ENCODE assay signal across 9 mouse cellular contexts in genomic region chr4:41756440-41756839, GRCm38 (mm10). TPM values are rescaled to one million over a fixed set of nuclear protein-coding genes. Genes with fewer than 3 reads are reported as not detected.
DNase-seq lines count a peak whose midpoint lies in the region; ATAC-seq and TF ChIP-seq lines count a peak whose summit lies in the region.
"Had no signal": no experiment of that assay in that cellular context is flagged by ENCODE, and none has a peak within 500 bp of the region (broad histone marks: within the 10 kb centered on the region; RNA-seq: fewer than 3 reads in every experiment).

No protein-coding gene starts in this region.

- no peaks in the 10 kb centered on the region for H3K9me3 ChIP-seq in limb, embryonic 14.5 days (ENCODE audit: control insufficient read depth, low read length)
- no peaks in the 10 kb centered on the region for H3K9me3 ChIP-seq in stomach, embryonic 16.5 days (replicated peaks; ENCODE audit: control insufficient read depth, low read length)

- peak overlapping the region; percentile 79 for H3K9ac ChIP-seq in limb, embryonic 14.5 days (ENCODE audit: low read depth, low read length, severe bottlenecking)
- H3K9ac ChIP-seq in stomach, embryonic 16.5 days (ENCODE audit: low read length): peak overlapping the region; percentile 64

- no peak overlapping the region for H3K27ac ChIP-seq in spleen, adult 2 months (ENCODE audit: insufficient read depth, low read length)
- H3K27ac ChIP-seq in limb, embryonic 14.5 days (replicated peaks; ENCODE audit: low read depth, low read length): peak overlapping the region; percentile 76; the same call in 1 of the 2 replicates
- no peak overlapping the region for H3K27ac ChIP-seq in stomach, embryonic 16.5 days (ENCODE audit: low read length)

- peaks cover 7% of the 10 kb centered on the region; the same call in 1 of the 2 replicates for H3K36me3 ChIP-seq in spleen, adult 2 months (ENCODE audit: control insufficient read depth, insufficient read depth, low read length)
- peaks cover 16% of the 10 kb centered on the region; the same call in 1 of the 2 replicates for H3K36me3 ChIP-seq in limb, embryonic 14.5 days (ENCODE audit: control insufficient read depth, insufficient read depth, low read length)
- no peaks in the 10 kb centered on the region for H3K36me3 ChIP-seq in stomach, embryonic 16.5 days (ENCODE audit: control insufficient read depth, insufficient read depth, low read length)

- no peak for TF ChIP-seq POLR2A in spleen, adult 2 months (IDR thresholded peaks at IDR 0.05; ENCODE audit: low read depth, low read length)
- no peak for TF ChIP-seq POLR2A in limb, embryonic 14.5 days (IDR thresholded peaks at IDR 0.05; ENCODE audit: borderline replicate concordance, extremely low read depth, insufficient read depth, insufficient read length)

- peak overlapping the region; percentile 81 for H3K4me2 ChIP-seq in limb, embryonic 14.5 days (replicated peaks; ENCODE audit: low read depth, low read length, severe bottlenecking)
- H3K4me2 ChIP-seq in stomach, embryonic 16.5 days (ENCODE audit: low read depth, low read length): peak overlapping the region; percentile 77

- H3K4me1 ChIP-seq in spleen, adult 2 months (ENCODE audit: control insufficient read depth, insufficient read depth, insufficient read length): no peaks in the 10 kb centered on the region; the same call in 1 of the 2 replicates
- peaks cover 23% of the 10 kb centered on the region for H3K4me1 ChIP-seq in limb, embryonic 14.5 days (ENCODE audit: control insufficient read depth, insufficient read depth, low read length)
- H3K4me1 ChIP-seq in stomach, embryonic 16.5 days (ENCODE audit: control insufficient read depth, insufficient read depth, low read length): peaks cover 25% of the 10 kb centered on the region

- peak overlapping the region; percentile 81; the same call in 1 of the 2 replicates for H3K4me3 ChIP-seq in spleen, adult 2 months (ENCODE audit: extremely low read depth, insufficient read depth, insufficient read length)
- H3K4me3 ChIP-seq in limb, embryonic 14.5 days (replicated peaks; ENCODE audit: low read length): peak overlapping the region; percentile 72
- H3K4me3 ChIP-seq in stomach, embryonic 16.5 days (replicated peaks; ENCODE audit: low read length): peak overlapping the region; percentile 74

- no peak for ATAC-seq in limb, embryonic 14.5 days (ENCODE audit: low FRiP score, low read depth)
- ATAC-seq in stomach, embryonic 16.5 days (ENCODE audit: insufficient read depth, low FRiP score): no peak

- TF ChIP-seq CTCF in spleen, adult 2 months (IDR thresholded peaks at IDR 0.05; ENCODE audit: extremely low read depth, insufficient read depth, insufficient read length, insufficient replicate concordance): no peak

- H3K27me3 ChIP-seq in spleen, adult 2 months (ENCODE audit: control insufficient read depth, insufficient read depth, low read length): no peaks in the 10 kb centered on the region
- no peaks in the 10 kb centered on the region for H3K27me3 ChIP-seq in limb, embryonic 14.5 days (ENCODE audit: control insufficient read depth, insufficient read depth, low read length)
- H3K27me3 ChIP-seq in stomach, embryonic 16.5 days (ENCODE audit: control insufficient read depth, insufficient read depth, low read length): no peaks in the 10 kb centered on the region

- DNase-seq in cerebellum, adult 9-11 months: peak; percentile 63
- no peak for DNase-seq in cerebellum, adult 11 months
- DNase-seq in spleen, adult 2 months (ENCODE audit: low read depth in 1 of 2, low spot score in 2 of 2): no peak
- no peak for DNase-seq in spleen, adult 12 weeks (ENCODE audit: low spot score)
- no peak for DNase-seq in limb, embryonic 14.5 days (ENCODE audit: low spot score)
- DNase-seq in layer of hippocampus, postnatal 10 days (ENCODE audit: low spot score in 2 of 2): no peak
- DNase-seq in urinary bladder, adult 2 months (ENCODE audit: low spot score): no peak

- WGBS in spleen, adult 2 months: 72% methylated on average over 8 of the region's 8 CpGs
- WGBS in limb, embryonic 14.5 days: 79% methylated on average over 8 of the region's 8 CpGs
- WGBS in stomach, embryonic 16.5 days: 75% methylated on average over 8 of the region's 8 CpGs

RNA-seq across cellular contexts. Expression of gene Sigmar1, which starts 0.5 kb away (rescaled TPM):
- polyA plus RNA-seq in spleen, adult 2 months (2012; rRNA removed): 48.3 and 51.1 TPM in 2 replicates
- polyA plus RNA-seq in limb, embryonic 14.5 days (2012; rRNA removed): 79.2 and 91.4 TPM in 2 replicates
- polyA plus RNA-seq in limb, embryonic 14.5 days (2014; fragmentation: Nextera tagmentation; extraction: Ambion mirVana): 85.3 and 88.9 TPM in 2 replicates
- polyA plus RNA-seq in stomach, embryonic 16.5 days (2015; fragmentation: Nextera tagmentation; extraction: Ambion mirVana): 76.9 and 88.4 TPM in 2 replicates
- 10 to 100 TPM; 41.0 to 49.1 TPM for total RNA-seq in layer of hippocampus, postnatal 10 days (2021)
- polyA plus RNA-seq in urinary bladder, adult 2 months (2012; rRNA removed): 79.7 and 81.4 TPM in 2 replicates

RNA-seq across cellular contexts. Expression of gene Galt, which starts 1.4 kb away (rescaled TPM):
- 67.1 and 91.0 TPM in 2 replicates for polyA plus RNA-seq in spleen, adult 2 months (2012; rRNA removed)
- 83.3 and 119 TPM in 2 replicates for polyA plus RNA-seq in limb, embryonic 14.5 days (2012; rRNA removed)
- 39.5 and 43.6 TPM in 2 replicates for polyA plus RNA-seq in limb, embryonic 14.5 days (2014; fragmentation: Nextera tagmentation; extraction: Ambion mirVana)
- polyA plus RNA-seq in stomach, embryonic 16.5 days (2015; fragmentation: Nextera tagmentation; extraction: Ambion mirVana): 43.8 and 44.7 TPM in 2 replicates
- total RNA-seq in layer of hippocampus, postnatal 10 days (2021): 10 to 100 TPM; 49.0 to 51.1 TPM
- 64.7 and 65.2 TPM in 2 replicates for polyA plus RNA-seq in urinary bladder, adult 2 months (2012; rRNA removed)

RNA-seq across cellular contexts. Expression of gene Ccl27a, which starts 17.6 kb away (rescaled TPM):
- polyA plus RNA-seq in spleen, adult 2 months (2012; rRNA removed): 8.9 and 14.1 TPM in 2 replicates
- 96.6 and 107 TPM in 2 replicates for polyA plus RNA-seq in limb, embryonic 14.5 days (2012; rRNA removed)
- polyA plus RNA-seq in limb, embryonic 14.5 days (2014; fragmentation: Nextera tagmentation; extraction: Ambion mirVana): 44.9 and 50.9 TPM in 2 replicates
- polyA plus RNA-seq in stomach, embryonic 16.5 days (2015; fragmentation: Nextera tagmentation; extraction: Ambion mirVana): 29.9 and 33.6 TPM in 2 replicates
- total RNA-seq in layer of hippocampus, postnatal 10 days (2021): 100 to 1,000 TPM; 141 to 191 TPM
- polyA plus RNA-seq in urinary bladder, adult 2 months (2012; rRNA removed): 38.0 and 44.4 TPM in 2 replicates
- polyA plus RNA-seq: C2C12 had no signal

RNA-seq across cellular contexts. Expression of gene Arid3c, which starts 25.5 kb away (rescaled TPM):
- polyA plus RNA-seq in spleen, adult 2 months (2012; rRNA removed): not detected in 2 replicates
- 0.09 and 0.20 TPM in 2 replicates for polyA plus RNA-seq in limb, embryonic 14.5 days (2012; rRNA removed)
- 0.29 TPM in 1 of 2 replicates, not detected in the other for polyA plus RNA-seq in limb, embryonic 14.5 days (2014; fragmentation: Nextera tagmentation; extraction: Ambion mirVana)
- not detected in 2 replicates for polyA plus RNA-seq in stomach, embryonic 16.5 days (2015; fragmentation: Nextera tagmentation; extraction: Ambion mirVana)
- total RNA-seq in layer of hippocampus, postnatal 10 days (2021): not detected
- 1.3 and 1.9 TPM in 2 replicates for polyA plus RNA-seq in urinary bladder, adult 2 months (2012; rRNA removed)
- polyA plus RNA-seq: C2C12 had no signal

RNA-seq across cellular contexts. Expression of gene Dctn3, which starts 33.5 kb away (rescaled TPM):
- polyA plus RNA-seq in spleen, adult 2 months (2012; rRNA removed): 25.4 and 25.5 TPM in 2 replicates
- 64.2 and 70.1 TPM in 2 replicates for polyA plus RNA-seq in limb, embryonic 14.5 days (2012; rRNA removed)
- polyA plus RNA-seq in limb, embryonic 14.5 days (2014; fragmentation: Nextera tagmentation; extraction: Ambion mirVana): 99.1 and 101 TPM in 2 replicates
- polyA plus RNA-seq in stomach, embryonic 16.5 days (2015; fragmentation: Nextera tagmentation; extraction: Ambion mirVana): 132 TPM in 2 replicates
- 100 to 1,000 TPM; 142 to 158 TPM for total RNA-seq in layer of hippocampus, postnatal 10 days (2021)
- 68.8 and 98.7 TPM in 2 replicates for polyA plus RNA-seq in urinary bladder, adult 2 months (2012; rRNA removed)
